Mouse (Mus musculus) kidney, adult 11 months (tissue): ENCODE data around the gene C130032M10Rik.
"Not testable (repeated sequence)": the region's sequence is repeated elsewhere in the genome, so short reads cannot be mapped to it uniquely, and the experiment has no call there.

Source experiments
- DNase-seq: peaks from one replicate; pipeline ENCODE4 v3.0.0; 2022

The C130032M10Rik gene

DNA sequence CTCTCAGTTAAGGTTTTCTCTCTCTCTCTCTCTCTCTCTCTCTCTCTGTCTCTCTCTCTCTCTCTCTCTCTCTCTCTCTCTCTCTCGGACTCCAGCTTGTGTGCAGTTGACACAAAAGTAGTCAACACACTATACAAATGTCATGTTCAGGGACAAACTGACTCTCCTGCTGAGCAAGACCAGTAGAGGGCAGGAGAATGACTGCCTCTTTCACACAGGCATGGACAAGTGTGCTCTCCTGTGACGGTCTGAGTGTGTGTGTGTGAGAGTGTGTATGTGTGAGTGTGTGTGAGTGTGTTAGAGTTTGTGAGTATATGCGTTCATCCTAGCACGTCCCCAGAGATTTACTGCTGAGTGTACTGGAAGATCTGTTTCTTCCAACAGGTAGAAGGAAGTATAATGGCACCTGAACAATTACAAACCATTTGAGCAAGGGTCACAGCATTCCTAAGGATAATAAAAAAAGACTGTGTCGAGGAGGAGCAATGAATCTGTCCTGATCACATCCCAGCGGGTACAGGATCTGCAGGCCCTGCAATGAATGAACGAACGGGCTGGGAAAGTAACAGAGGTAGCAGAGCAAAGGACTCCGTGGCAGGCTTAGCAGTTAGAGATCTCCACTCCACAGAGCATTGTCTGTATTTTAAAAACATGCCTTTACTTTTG lies 3.4 kb downstream of the C130032M10Rik start:
- no peak for DNase-seq

GRCm38 (mm10) chr9:114520529-114520928 lies 5.0 kb downstream of the C130032M10Rik start:
- not testable (repeated sequence) for DNase-seq

GRCm38 (mm10) chr9:114522041-114522440 lies 6.5 kb downstream of the C130032M10Rik start:
- DNase-seq, result no peak

GRCm38 (mm10) chr9:114522501-114522900 lies 7.0 kb downstream of the C130032M10Rik start:
- DNase-seq, result no peak

DNA sequence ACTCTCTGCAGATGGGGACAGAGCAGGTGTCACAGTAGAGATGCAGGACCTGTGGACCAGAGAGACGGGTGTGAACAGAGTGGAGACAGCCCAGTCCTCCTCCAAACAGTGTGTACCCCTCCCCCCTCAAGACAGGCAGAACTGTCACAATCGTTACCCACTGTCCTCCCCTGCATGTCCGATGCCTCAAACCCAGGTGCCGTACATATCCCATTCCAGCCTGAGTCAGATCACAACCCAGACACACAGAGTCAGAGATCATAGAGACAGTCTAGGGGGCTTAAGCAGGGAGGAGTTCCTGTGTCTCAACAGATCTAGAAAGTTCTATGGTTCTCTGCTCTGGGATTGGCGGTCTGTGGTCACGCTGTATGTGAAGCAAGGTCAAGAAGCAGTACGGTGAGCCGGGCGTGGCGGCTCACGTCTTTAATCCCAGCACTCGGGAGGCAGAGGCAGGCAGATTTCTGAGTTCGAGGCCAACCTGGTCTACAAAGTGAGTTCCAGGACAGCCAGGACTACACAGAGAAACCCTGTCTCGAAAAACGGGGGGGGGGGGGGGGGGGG lies 9.7 kb downstream of the C130032M10Rik start:
- DNase-seq, result no peak

DNA sequence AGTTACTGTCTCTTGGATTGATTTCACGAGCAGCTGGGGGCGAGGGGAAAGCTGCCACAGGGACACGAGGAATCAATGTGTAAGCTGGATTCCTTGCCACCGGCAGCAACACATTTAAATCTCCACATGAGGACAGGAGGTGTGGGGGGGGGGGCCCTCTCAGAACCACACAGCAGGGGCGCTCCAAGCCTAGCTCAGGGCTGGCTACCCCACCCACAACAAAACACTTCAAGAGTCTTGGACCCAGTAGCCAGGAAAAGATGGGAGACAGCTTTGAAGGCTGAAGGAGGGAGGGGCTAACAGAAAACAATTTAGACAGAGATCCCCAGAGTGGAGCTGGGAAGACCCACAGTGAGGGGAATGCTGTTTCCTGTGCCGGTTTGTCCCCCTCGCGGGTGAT lies 10.4 kb downstream of the C130032M10Rik start:
- no peak for DNase-seq

DNA sequence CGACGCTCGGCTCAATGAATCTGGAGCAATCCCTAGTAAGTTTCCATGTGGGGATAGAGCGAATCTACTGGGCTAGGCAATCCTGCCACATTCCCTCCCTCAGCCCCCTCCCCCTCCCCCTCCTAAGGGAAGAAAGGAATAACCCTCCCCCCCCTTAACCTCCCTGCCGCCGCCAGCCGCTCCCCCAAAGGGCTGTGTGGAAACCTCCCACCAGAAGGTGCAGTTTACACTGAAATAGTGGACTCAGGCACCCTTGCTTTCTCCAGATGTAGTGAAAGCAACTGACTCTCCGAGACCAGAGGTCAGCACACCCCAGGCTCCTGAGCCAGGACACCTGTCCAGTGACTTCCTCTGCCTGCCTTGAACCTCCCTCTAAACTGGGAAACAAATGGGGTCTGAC lies 11.1 kb downstream of the C130032M10Rik start:
- no peak for DNase-seq

DNA sequence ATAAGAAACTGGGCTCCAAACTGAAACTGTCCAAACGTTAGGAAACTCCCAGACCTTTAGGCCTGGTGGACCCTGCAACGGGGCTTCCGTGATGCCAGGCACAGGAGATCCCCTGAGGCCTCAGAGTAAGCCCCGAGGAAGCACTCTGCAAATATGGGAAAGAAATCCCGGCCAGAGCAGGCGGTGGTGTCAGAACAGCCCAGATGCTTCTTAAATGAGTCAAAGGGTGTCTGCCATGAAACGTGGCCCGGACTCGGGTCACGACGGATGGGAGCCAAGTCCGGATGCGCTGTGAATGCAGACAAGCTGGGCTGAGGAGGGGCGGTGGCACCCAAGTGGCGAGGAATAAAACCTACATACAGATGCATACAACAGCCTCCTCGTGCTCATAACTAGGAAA lies 11.6 kb downstream of the C130032M10Rik start:
- DNase-seq, result peak; percentile 35

GRCm38 (mm10) chr9:114527992-114528679 lies 12.6 kb downstream of the C130032M10Rik start:
- DNase-seq, result peak; percentile 33

GRCm38 (mm10) chr9:114528680-114529048 lies 13.2 kb downstream of the C130032M10Rik start:
- no peak for DNase-seq

- peak; percentile 24 for DNase-seq
These were observed 15.8 kb downstream of the C130032M10Rik start for GRCm38 (mm10) chr9:114531276-114531675.

- DNase-seq, result no peak
These were observed 18.4 kb downstream of the C130032M10Rik start for GRCm38 (mm10) chr9:114533848-114534247.

GRCm38 (mm10) chr9:114534747-114535517 lies 19.4 kb downstream of the C130032M10Rik start:
- no peak for DNase-seq

DNA sequence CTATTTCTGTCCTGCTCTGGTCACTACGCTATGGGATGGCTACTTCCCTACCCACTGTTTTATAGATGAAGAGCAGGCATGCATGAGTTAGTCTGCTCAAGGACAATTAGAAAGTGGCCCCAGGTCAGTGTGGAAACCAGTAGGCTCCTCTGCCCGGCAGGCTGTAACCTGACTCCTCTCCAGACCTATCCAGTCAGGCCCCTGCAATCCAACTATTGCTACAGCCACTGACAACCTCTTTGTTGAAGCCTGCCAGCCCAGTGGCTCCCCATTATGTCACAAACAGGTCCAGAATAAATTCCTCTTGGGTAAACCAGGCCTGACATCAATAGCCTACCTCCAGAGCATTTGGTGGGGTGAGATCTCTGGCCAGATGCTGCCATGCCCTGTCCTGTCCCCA lies 21.1 kb downstream of the C130032M10Rik start:
- DNase-seq, result no peak

DNA sequence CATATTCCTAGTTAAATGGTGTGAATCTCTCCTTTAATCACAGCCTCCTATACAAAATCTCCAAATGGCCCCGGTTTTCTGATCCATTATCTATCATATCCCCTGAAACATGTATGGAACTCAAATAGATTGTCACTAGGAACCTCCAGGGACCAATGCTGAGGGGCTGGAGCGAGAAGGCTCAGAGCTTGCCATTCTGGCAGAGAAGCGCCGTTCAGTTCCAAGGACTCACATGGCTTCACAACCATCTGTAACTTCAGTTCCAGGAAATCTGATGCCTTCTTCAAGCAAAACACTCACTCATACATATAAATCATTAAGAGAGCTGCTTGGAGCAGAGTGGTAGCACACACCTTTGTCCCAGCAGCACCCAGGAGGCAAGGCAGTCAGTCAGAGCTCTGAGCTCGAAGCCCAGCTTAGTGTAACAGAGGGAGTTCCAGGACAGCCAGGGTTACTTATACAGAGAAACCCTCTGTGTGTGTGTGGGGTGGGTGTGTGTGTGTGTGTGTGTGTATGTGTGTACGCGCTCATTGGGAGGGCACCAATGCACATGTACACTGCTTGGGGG lies 23.6 kb downstream of the C130032M10Rik start:
- DNase-seq, result peak; percentile 24

GRCm38 (mm10) chr9:114541279-114541741 lies 25.8 kb downstream of the C130032M10Rik start:
- no peak for DNase-seq

DNA sequence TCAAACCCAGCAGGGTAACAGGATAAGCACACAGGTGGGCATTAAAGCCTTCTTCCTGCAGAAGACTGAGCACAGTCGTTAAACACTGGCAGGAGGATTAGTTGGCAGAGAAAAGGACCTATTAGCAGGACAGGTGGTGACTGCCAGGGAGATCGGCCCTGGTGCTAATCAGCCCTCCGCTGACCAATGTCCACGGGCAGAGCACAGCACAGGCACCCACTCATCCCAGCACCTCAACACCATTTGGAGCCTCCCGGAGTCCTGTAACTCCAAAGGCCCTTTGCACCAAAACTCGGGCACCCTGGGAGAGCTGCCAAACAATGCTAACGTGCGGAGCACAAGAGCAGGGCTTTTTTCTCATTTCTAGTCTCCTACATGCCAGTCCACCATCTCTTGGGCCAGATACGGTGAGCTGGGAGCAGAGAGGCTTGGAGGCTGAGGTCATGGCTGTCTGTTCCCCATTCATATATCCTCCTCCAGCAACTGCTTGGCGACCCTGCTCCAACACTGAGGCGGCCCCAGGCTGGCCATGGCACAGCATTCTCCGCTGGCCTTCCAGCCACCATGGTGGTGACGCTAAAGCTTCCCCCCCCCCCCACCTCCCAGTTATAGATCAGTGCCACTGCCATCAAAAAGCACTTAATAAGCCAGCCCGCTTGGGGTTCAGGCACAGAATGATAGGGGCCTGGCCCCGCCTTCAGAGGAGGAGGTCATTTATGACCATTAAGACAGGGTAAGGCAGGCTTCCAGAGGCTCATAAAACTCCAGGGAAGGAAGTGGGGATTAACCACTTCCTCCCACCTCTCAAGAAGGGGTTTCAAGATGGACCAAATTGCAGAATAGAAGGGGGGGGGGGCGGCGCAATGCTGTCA lies 28.6 kb downstream of the C130032M10Rik start:
- DNase-seq, result peak; percentile 31

- no peak for DNase-seq
These were observed 29.4 kb downstream of the C130032M10Rik start for GRCm38 (mm10) chr9:114544754-114545393.

- DNase-seq, result no peak
These were observed 31.3 kb downstream of the C130032M10Rik start for GRCm38 (mm10) chr9:114546765-114547164.

DNA sequence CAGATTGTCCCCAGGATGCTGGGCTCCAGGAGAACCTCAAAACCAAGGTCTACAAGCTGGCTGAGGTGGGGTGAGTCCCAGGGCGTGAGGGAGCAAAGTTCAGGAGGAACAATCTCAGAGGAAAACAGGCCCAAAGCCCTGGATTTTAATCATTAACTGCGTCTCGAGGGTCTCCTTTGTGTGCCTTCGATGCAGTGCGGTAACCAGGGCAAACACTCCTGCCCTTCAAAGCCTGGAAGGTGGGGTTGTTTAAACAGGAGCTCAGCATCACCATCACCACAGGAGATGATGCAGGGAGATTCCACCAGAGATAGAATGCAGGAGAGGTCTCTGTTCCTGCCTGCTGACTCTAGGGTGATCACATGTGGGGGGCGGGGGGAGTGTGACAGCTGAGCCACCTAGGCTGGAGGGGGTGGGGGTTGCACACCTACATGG lies 32.2 kb downstream of the C130032M10Rik start:
- DNase-seq, result peak; percentile 51

- no peak for DNase-seq
These were observed 33.0 kb downstream of the C130032M10Rik start for GRCm38 (mm10) chr9:114548496-114548895.
